Comparison of ENCODE assay signal across 21 mouse cellular contexts in genomic region chr10:69369321-69369720, GRCm38 (mm10). TPM values are rescaled to one million over a fixed set of nuclear protein-coding genes. Genes with fewer than 3 reads are reported as not detected.
DNase-seq lines count a peak whose midpoint lies in the region; ATAC-seq and TF ChIP-seq lines count a peak whose summit lies in the region.
"Had no signal": no experiment of that assay in that cellular context is flagged by ENCODE, and none has a peak within 500 bp of the region (broad histone marks: within the 10 kb centered on the region; RNA-seq: fewer than 3 reads in every experiment).

No protein-coding gene starts in this region.

- peak; percentile 42; the same call in 1 of the 2 replicates for ATAC-seq in embryonic facial prominence, embryonic 14.5 days (ENCODE audit: low read depth)
- ATAC-seq in limb, embryonic 14.5 days (ENCODE audit: low FRiP score, low read depth) = 0 out of 2 replicates have a peak, but pooled peaks have one; percentile 21
- ATAC-seq: activated CD4-positive, CD25-positive, alpha-beta regulatory T cell, adult 4 months; CD4-positive, CD25-positive, alpha-beta regulatory T cell, adult 4 months; Patski had no signal

- no peak overlapping the region for H3ac ChIP-seq in myocyte (ENCODE audit: control insufficient read depth, insufficient read length)

- no peaks in the 10 kb centered on the region for H3K27me3 ChIP-seq in embryonic facial prominence, embryonic 14.5 days (replicated peaks; ENCODE audit: control insufficient read depth, insufficient read depth, low read length)
- no peaks in the 10 kb centered on the region for H3K27me3 ChIP-seq in embryonic facial prominence, embryonic 10.5 days (replicated peaks; ENCODE audit: low read depth, poor library complexity, severe bottlenecking)
- H3K27me3 ChIP-seq in limb, embryonic 14.5 days (ENCODE audit: control insufficient read depth, insufficient read depth, low read length) = no peaks in the 10 kb centered on the region
- no peaks in the 10 kb centered on the region for H3K27me3 ChIP-seq in limb, embryonic 10.5 days (ENCODE audit: low read depth, poor library complexity, severe bottlenecking)
- H3K27me3 ChIP-seq in myocyte (ENCODE audit: control insufficient read depth, insufficient read depth, insufficient read length) = no peaks in the 10 kb centered on the region
- H3K27me3 ChIP-seq: CH12.LX had no signal

- no peak overlapping the region for H3K4me3 ChIP-seq in embryonic facial prominence, embryonic 14.5 days (ENCODE audit: low read depth, low read length)
- no peak overlapping the region for H3K4me3 ChIP-seq in embryonic facial prominence, embryonic 10.5 days
- no peak overlapping the region for H3K4me3 ChIP-seq in limb, embryonic 14.5 days (replicated peaks; ENCODE audit: low read length)
- no peak overlapping the region for H3K4me3 ChIP-seq in limb, embryonic 10.5 days
- no peak overlapping the region for H3K4me3 ChIP-seq in myocyte

- no peak for DNase-seq in embryonic facial prominence, embryonic 14.5 days (ENCODE audit: low spot score)
- no peak for DNase-seq in embryonic facial prominence, embryonic 10.5 days (ENCODE audit: low spot score)
- DNase-seq in limb, embryonic 14.5 days (ENCODE audit: low spot score) = no peak
- no peak for DNase-seq in limb, embryonic 10.5 days (ENCODE audit: low spot score)
- no peak for DNase-seq in spleen, postnatal 36 days (ENCODE audit: low spot score in 2 of 2)
- DNase-seq: adrenal gland, adult 2 months; adrenal gland, adult 8-10 months; adrenal gland, postnatal 10 days; adrenal gland, postnatal 14 days; adrenal gland, postnatal 25 days; adrenal gland, postnatal 36 days; B cell, adult 2 months; cerebellum, adult 11 months; cerebellum, adult 11-12 months; cerebellum, adult 18-20 months had no signal

- no peaks in the 10 kb centered on the region for H3K9me3 ChIP-seq in embryonic facial prominence, embryonic 14.5 days (ENCODE audit: control insufficient read depth, low read length)
- no peaks in the 10 kb centered on the region for H3K9me3 ChIP-seq in embryonic facial prominence, embryonic 10.5 days
- H3K9me3 ChIP-seq in limb, embryonic 14.5 days (ENCODE audit: control insufficient read depth, low read length) = no peaks in the 10 kb centered on the region
- no peaks in the 10 kb centered on the region for H3K9me3 ChIP-seq in limb, embryonic 10.5 days (replicated peaks)

- no peak overlapping the region for H3K9ac ChIP-seq in embryonic facial prominence, embryonic 14.5 days (ENCODE audit: low read depth, low read length)
- no peak overlapping the region for H3K9ac ChIP-seq in limb, embryonic 14.5 days (ENCODE audit: low read depth, low read length, severe bottlenecking)

- H3K79me2 ChIP-seq in myocyte (ENCODE audit: control insufficient read depth, insufficient read depth) = no peaks in the 10 kb centered on the region

- WGBS in embryonic facial prominence, embryonic 14.5 days = 70% methylated on average over 6 of the region's 6 CpGs
- WGBS in embryonic facial prominence, embryonic 10.5 days = 85% methylated on average over 6 of the region's 6 CpGs
- 69% methylated on average over 6 of the region's 6 CpGs for WGBS in limb, embryonic 14.5 days
- 83% methylated on average over 6 of the region's 6 CpGs for WGBS in limb, embryonic 10.5 days

- no peak overlapping the region for H3K27ac ChIP-seq in embryonic facial prominence, embryonic 14.5 days (replicated peaks; ENCODE audit: low read depth, low read length)
- H3K27ac ChIP-seq in embryonic facial prominence, embryonic 10.5 days (replicated peaks) = no peak overlapping the region
- no peak overlapping the region for H3K27ac ChIP-seq in limb, embryonic 14.5 days (replicated peaks; ENCODE audit: low read depth, low read length)
- H3K27ac ChIP-seq in limb, embryonic 10.5 days = no peak overlapping the region

- no peaks in the 10 kb centered on the region for H3K4me1 ChIP-seq in embryonic facial prominence, embryonic 14.5 days (ENCODE audit: control insufficient read depth, insufficient read depth, low read length)
- peaks cover 5% of the 10 kb centered on the region; the same call in 1 of the 2 replicates for H3K4me1 ChIP-seq in embryonic facial prominence, embryonic 10.5 days
- H3K4me1 ChIP-seq in limb, embryonic 14.5 days (ENCODE audit: control insufficient read depth, insufficient read depth, low read length) = no peaks in the 10 kb centered on the region
- H3K4me1 ChIP-seq in limb, embryonic 10.5 days = peaks cover 4% of the 10 kb centered on the region; the same call in 1 of the 2 replicates

- no peak for TF ChIP-seq POLR2A in limb, embryonic 14.5 days (IDR thresholded peaks at IDR 0.05; ENCODE audit: borderline replicate concordance, extremely low read depth, insufficient read depth, insufficient read length)
- no peak for TF ChIP-seq POLR2A in myocyte (IDR thresholded peaks at IDR 0.05; ENCODE audit: insufficient read length, low read depth)

- no peak overlapping the region for H3K4me2 ChIP-seq in embryonic facial prominence, embryonic 14.5 days (ENCODE audit: low read depth, low read length)
- H3K4me2 ChIP-seq in limb, embryonic 14.5 days (replicated peaks; ENCODE audit: low read depth, low read length, severe bottlenecking) = no peak overlapping the region
- no peak overlapping the region for H3K4me2 ChIP-seq in myocyte (ENCODE audit: low read depth)

- H3K36me3 ChIP-seq in embryonic facial prominence, embryonic 14.5 days (ENCODE audit: control insufficient read depth, insufficient read depth, low read length) = no peaks in the 10 kb centered on the region
- H3K36me3 ChIP-seq in embryonic facial prominence, embryonic 10.5 days (replicated peaks) = no peaks in the 10 kb centered on the region
- no peaks in the 10 kb centered on the region for H3K36me3 ChIP-seq in limb, embryonic 14.5 days (ENCODE audit: control insufficient read depth, insufficient read depth, low read length)
- H3K36me3 ChIP-seq in limb, embryonic 10.5 days = no peaks in the 10 kb centered on the region
- H3K36me3 ChIP-seq in myocyte (ENCODE audit: control insufficient read depth, insufficient read depth) = no peaks in the 10 kb centered on the region
- H3K36me3 ChIP-seq: G1E had no signal

TF ChIP-seq in myocyte, 11 proteins besides CTCF, POLR2A, EP300 and RAD21:
- TF ChIP-seq SRF (IDR thresholded peaks at IDR 0.05; ENCODE audit: control insufficient read depth, insufficient read length, low read depth) (no peak), E2F4 (IDR thresholded peaks at IDR 0.05; ENCODE audit: insufficient read depth) (no peak), MYOD1 (IDR thresholded peaks at IDR 0.05; ENCODE audit: control insufficient read depth in 1 of 3, insufficient read length in 2 of 3, low read depth in 2 of 3) (peak; percentile 27 to 62 (median 52)), REST (IDR thresholded peaks at IDR 0.05; ENCODE audit: insufficient read depth, insufficient read length) (no peak), MYOG (IDR thresholded peaks at IDR 0.05; ENCODE audit: control insufficient read depth in 1 of 3, insufficient read depth in 1 of 3, insufficient read length in 2 of 3, low read depth in 2 of 3) (no peak)

RNA-seq across cellular contexts. Expression of gene Cdk1, which starts 16.6 kb away (rescaled TPM):
- 397 and 436 TPM in 2 replicates for polyA plus RNA-seq in embryonic facial prominence, embryonic 14.5 days (2014; fragmentation: Nextera tagmentation; extraction: Ambion mirVana)
- polyA plus RNA-seq in embryonic facial prominence, embryonic 10.5 days (2016; fragmentation: Nextera tagmentation; extraction: Ambion mirVana) = 534 and 541 TPM in 2 replicates
- 339 and 379 TPM in 2 replicates for polyA plus RNA-seq in limb, embryonic 14.5 days (2012; rRNA removed)
- polyA plus RNA-seq in limb, embryonic 14.5 days (2014; fragmentation: Nextera tagmentation; extraction: Ambion mirVana) = 408 and 419 TPM in 2 replicates
- 546 and 560 TPM in 2 replicates for polyA plus RNA-seq in limb, embryonic 10.5 days (2016; fragmentation: Nextera tagmentation; extraction: Ambion mirVana)
- polyA plus RNA-seq in myocyte (2012; fragmentation: generic; extraction: Trizol) = 85.7 TPM

RNA-seq across cellular contexts. Expression of gene Ank3, which starts 29.3 kb away (rescaled TPM):
- 22.5 and 23.1 TPM in 2 replicates for polyA plus RNA-seq in embryonic facial prominence, embryonic 14.5 days (2014; fragmentation: Nextera tagmentation; extraction: Ambion mirVana)
- 36.7 and 36.9 TPM in 2 replicates for polyA plus RNA-seq in embryonic facial prominence, embryonic 10.5 days (2016; fragmentation: Nextera tagmentation; extraction: Ambion mirVana)
- 12.8 and 14.8 TPM in 2 replicates for polyA plus RNA-seq in limb, embryonic 14.5 days (2012; rRNA removed)
- polyA plus RNA-seq in limb, embryonic 14.5 days (2014; fragmentation: Nextera tagmentation; extraction: Ambion mirVana) = 25.2 and 29.5 TPM in 2 replicates
- polyA plus RNA-seq in limb, embryonic 10.5 days (2016; fragmentation: Nextera tagmentation; extraction: Ambion mirVana) = 23.9 and 26.1 TPM in 2 replicates
- polyA plus RNA-seq in myocyte (2012; fragmentation: generic; extraction: Trizol) = 5.5 TPM
- polyA plus RNA-seq: G1E had no signal
